Mouse (Mus musculus) embryonic fibroblast, embryonic 13.5 days (primary cell): ENCODE results near the gene Hist1h2bj. TPM values are rescaled to one million over a fixed set of nuclear protein-coding genes. Genes with fewer than 3 reads are reported as not detected.
"Not testable (repeated sequence)": the region's sequence is repeated elsewhere in the genome, so short reads cannot be mapped to it uniquely, and the experiment has no call there.

Experiments used
- H3K27ac ChIP-seq: 2 replicates; pipeline ENCODE4 v1.5.1; 2012; ENCODE audit warnings: low read length, control low read depth, inconsistent platforms; ENCODE audit not compliant: insufficient read depth
- H3K4me1 ChIP-seq: 2 replicates; pipeline ENCODE4 v1.6.1; 2011; ENCODE audit warnings: low read length; ENCODE audit not compliant: control insufficient read depth, insufficient read depth
- H3K4me3 ChIP-seq: 2 replicates; pipeline ENCODE4 v1.5.1; 2011; ENCODE audit warnings: mild to moderate bottlenecking, control low read depth, low read length; ENCODE audit not compliant: insufficient read depth
- CTCF ChIP-seq: IDR thresholded peaks from 2 replicates; pipeline ENCODE4 v1.5.1; 2011; ENCODE audit warnings: mild to moderate bottlenecking, control low read depth, low read length, moderate library complexity, borderline replicate concordance; ENCODE audit not compliant: insufficient read depth
- POLR2A ChIP-seq: IDR thresholded peaks from 2 replicates; pipeline ENCODE4 v1.6.1; 2011; ENCODE audit warnings: low read depth, mild to moderate bottlenecking, control low read depth, low read length, moderate library complexity
- polyA plus RNA-seq: library from polyadenylated mRNA; stranded (reverse); fragments of >200 nt; gene quantifications from 2 replicates; pipeline ENCODE4 v1.2.4, GENCODE M21; 2011; ENCODE audit warnings: low read depth; ENCODE audit not compliant: missing spikeins, insufficient read length

Hist1h2bj gene
- polyA plus RNA-seq, 1 experiment: 8.4 TPM

DNA sequence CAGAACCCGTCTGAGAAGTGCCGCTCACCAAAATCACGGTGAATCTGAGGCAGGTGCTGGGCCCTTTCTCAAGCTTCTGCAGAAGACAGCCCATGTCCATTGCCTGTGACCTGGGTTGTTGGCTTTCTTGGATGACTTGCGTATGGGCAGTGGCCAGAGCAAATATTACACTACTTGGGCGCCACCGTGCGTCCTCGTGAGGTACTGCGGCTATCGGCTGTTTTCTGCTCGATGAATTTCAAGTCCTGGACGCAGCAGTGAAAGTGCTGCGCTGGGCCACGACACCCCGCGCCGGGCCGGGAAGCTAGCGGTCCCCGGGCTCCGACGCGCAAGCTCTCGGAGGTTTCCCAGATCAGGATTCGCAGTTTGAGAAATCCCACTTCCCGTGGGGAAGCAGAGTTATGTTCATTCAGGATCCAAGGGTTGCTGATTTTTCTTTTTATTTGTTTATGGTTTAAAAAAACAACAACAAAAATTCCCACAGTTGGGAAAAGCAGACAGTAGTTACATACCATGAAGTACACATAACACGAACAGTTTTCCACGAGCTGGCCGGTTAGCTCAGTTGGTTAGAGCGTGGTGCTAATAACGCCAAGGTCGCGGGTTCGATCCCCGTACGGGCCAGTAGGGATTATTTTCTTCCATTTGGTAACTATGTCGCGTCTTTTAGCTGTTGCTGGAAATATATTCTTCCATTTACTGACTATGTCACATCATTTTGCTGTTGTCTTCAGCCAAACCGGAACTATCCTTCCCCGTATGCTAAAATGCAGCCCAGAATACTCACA, 14.1 kb upstream of the Hist1h2bj start:
- TF ChIP-seq POLR2A (no peak), CTCF (peak; percentile 93)
- peak overlapping the region; percentile 84 for H3K4me3 ChIP-seq
- no peaks in the 10 kb centered on the region for H3K4me1 ChIP-seq
- peak overlapping the region; percentile 41; the same call in 1 of the 2 replicates for H3K27ac ChIP-seq

DNA sequence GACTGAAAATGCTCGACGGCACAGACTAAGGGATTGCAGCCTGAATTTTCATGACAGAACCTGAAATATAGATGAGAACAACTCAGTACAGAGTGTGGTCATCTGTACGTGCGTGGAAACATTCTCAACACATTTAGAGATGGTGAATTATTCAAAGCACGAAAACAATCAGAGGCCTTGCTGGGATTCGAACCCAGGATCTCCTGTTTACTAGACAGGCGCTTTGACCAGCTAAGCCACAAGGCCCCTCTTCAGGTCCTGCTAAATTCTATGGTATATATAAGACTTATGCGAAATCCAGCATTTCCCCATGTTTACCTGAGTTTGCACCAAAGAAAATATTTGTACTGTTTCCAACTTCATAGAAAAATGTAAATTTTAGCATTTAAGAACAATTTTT, 13.1 kb upstream of the Hist1h2bj start:
- TF ChIP-seq CTCF (no peak), POLR2A (no peak)
- Histone ChIP-seq H3K4me1 (no peaks in the 10 kb centered on the region; the same call in 1 of the 2 replicates), H3K4me3 (no peak overlapping the region; the same call in 1 of the 2 replicates), H3K27ac (no peak overlapping the region)

DNA sequence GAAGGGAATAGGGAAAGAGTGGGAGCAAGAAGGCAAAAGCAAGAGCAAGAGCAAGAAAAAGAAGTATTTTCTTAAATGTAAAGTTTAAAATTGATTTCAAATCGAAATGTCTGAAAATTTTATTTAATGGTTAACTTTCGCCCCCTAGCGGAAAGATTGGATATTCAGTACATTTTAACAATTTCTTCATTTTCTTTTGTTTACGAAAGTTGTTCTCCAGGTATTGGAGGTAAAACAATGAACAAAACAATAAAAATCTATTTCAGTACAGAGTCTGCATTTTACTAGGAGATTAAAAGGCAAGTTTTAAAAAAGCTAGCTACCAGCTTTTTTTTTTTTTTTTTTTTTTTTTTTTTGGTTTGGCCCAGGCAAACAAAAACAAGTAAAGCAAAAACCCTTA, 12.5 kb upstream of the Hist1h2bj start:
- no peaks in the 10 kb centered on the region; the same call in 1 of the 2 replicates for H3K4me1 ChIP-seq
- no peak for TF ChIP-seq CTCF
- no peak for TF ChIP-seq POLR2A
- no peak overlapping the region for H3K4me3 ChIP-seq
- H3K27ac ChIP-seq: no peak overlapping the region

DNA sequence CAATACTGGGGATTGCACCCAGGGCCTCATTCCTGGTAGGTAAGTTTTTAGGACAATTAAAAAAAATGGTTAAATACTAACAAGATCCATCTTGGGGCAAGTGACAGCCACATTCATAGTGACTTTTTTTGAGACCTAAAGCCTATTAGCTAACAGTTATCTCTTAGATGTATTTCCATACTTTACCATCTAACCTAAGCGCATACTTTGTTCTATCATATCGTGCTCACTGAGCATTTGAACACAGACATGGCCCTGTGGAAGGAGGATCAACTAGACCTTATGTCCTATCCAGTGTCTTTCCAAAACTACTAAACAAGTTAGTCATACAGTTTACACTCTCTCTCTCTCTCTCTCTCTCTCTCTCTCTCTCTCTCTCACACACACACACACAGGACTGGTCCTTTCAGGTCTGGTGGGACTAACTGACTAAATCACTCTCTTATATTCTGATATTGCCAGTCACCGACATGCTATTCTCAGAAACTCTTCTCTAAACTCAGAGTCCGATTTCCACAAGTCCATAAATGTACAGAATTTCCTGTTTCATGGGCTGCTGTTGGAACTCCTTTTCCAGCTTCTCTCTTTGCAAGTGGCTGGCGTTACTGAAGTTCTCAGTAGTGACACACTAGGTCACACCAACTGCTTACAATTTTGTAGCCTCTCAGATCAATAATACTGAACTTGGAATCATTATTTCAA, 9.1 kb upstream of the Hist1h2bj start:
- no peak for TF ChIP-seq POLR2A
- no peak for TF ChIP-seq CTCF
- peak overlapping the region; percentile 52 for H3K27ac ChIP-seq
- H3K4me1 ChIP-seq: peaks cover 6% of the 10 kb centered on the region; the same call in 1 of the 2 replicates
- peak overlapping the region; percentile 76 for H3K4me3 ChIP-seq

DNA sequence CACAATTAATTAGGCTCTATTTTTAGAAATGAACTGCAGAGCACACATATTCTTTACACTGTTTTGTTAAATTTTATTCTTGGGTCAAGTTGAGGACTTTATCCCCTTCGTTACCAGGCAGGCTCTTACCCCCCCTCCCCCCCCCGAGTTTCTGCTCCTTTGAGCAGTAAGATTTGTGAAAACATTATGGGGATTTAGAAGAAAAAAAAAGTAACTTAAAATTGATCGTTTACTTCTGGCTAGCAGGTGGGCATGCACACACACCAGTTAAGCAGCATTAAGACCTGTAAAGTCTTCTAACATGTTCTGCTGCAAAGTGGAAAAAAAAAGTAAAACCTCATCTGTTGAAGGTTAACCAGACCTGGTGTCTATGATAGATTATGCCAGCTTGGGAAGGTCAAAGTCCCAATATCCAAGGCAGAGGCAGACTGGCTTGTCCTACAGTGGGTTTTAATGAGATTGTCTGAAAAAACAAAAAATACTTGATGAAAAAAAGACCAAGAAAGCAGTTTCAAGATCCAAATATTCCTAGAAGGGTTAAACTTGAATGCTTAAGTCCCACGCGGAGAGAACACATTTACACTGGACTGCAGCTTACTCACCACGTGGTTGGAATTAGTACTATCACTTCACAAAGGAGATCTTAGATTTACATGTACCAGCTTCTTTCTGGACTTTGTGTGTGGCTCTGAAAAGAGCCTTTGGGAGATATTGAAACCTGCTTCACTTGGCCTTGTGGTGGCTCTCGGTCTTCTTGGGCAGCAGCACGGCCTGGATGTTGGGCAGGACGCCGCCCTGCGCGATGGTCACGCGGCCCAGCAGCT, 8.4 kb upstream of the Hist1h2bj start:
- peak overlapping the region; percentile 95 for H3K27ac ChIP-seq
- peak overlapping the region; percentile 76 for H3K4me3 ChIP-seq
- H3K4me1 ChIP-seq: peaks cover 6% of the 10 kb centered on the region; the same call in 1 of the 2 replicates
- no peak for TF ChIP-seq CTCF
- TF ChIP-seq POLR2A: 0 out of 2 replicates have a peak, but pooled peaks have one; percentile 36

DNA sequence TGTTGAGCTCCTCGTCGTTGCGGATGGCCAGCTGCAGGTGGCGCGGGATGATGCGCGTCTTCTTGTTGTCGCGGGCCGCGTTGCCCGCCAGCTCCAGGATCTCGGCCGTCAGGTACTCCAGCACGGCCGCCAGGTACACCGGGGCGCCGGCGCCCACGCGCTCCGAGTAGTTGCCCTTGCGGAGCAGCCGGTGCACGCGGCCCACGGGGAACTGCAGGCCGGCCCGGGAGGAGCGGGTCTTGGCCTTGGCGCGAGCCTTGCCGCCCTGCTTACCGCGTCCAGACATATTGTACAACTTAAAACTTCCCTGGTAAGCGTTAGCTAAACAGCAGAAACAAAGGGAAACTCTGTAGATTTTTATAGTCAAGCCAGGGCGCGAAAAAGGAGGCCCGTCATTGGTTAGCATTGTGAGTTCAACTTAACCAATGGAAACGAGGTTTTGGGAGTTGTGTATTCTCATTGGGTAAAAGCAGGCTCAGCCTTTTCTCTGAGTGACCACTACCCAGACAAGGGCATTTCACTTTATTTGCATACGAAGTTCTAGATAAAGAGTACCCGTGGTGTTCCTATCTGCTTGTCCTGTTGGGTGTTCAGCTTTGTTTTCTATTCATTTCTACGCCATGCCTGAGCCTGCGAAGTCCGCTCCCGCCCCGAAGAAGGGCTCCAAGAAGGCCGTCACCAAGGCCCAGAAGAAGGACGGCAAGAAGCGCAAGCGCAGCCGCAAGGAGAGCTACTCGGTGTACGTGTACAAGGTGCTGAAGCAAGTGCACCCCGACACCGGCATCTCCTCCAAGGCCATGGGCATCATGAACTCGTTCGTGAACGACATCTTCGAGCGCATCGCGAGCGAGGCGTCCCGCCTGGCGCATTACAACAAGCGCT, 7.5 kb upstream of the Hist1h2bj start, which contains the start of the genes Hist1h2ah and Hist1h2bk:
Gene Hist1h2ah (minus strand): TSS at position 302 of the 882 bp plus-strand sequence.
Gene Hist1h2bk (plus strand): TSS at position 604 of the 882 bp plus-strand sequence.
- peak; percentile 56 for TF ChIP-seq POLR2A
- H3K4me3 ChIP-seq: peak within 1 kb of the TSS; percentile 76
- H3K27ac ChIP-seq: peak within 1 kb of the TSS; percentile 95
- not testable (repeated sequence) for H3K4me1 ChIP-seq

DNA sequence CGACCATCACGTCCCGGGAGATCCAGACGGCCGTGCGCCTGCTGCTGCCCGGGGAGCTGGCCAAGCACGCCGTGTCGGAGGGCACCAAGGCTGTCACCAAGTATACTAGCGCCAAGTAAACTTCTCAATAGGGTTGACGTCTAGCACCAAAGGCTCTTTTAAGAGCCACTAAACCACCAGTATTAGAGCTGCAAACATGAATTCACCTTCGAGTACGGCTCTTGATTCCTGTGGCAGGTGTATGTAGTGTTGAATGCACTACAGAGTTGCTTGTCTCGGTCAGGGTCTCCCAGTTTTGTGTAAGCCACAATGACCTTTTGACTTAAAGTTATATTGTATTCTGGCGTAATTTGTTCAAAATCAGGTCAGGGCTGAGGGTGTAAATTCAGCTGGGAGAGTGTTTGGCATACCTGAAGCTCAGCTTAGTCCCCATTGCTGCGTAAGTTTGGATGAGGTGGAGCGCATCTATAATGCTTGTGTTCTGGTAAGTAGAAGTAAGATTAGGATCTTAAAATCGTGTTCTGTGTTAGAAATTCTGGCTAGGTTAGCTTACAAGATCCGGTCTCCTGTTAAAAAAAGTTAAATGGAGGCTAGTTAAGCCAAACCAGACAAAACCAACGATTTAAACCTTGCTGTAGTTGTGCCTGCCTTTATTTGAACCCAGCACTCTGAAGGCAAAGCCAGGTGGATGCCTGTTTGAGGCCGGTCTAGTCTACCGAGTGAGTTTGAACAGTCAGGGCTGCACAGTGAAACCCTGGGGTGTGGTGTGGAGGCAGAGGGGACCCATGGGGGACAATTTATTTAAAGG, 6.7 kb upstream of the Hist1h2bj start:
- Histone ChIP-seq H3K4me3 (peak overlapping the region; percentile 46), H3K27ac (peak overlapping the region; percentile 41), H3K4me1 (peaks cover 6% of the 10 kb centered on the region; the same call in 1 of the 2 replicates)
- TF ChIP-seq POLR2A (peak; percentile 45), CTCF (no peak)

DNA sequence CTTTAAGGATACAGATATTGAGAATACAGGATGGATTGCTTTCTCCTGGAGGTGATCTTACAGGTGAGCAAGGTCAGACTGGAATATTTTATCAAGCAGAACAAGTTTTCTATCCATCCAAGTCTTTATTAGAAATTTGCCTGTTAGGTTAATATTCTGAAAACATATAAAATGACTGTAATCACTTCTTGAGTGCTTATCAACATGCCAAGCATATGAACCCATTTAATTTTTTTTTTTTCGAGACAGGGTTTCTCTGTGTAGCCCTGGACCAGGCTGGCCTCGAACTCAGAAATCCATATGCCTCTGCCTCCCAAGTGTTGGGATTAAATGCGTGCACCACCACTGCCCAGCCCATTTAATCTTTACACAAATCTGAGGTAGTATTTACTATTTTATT, 6.0 kb upstream of the Hist1h2bj start:
- H3K27ac ChIP-seq: no peak overlapping the region
- no peak overlapping the region for H3K4me3 ChIP-seq
- TF ChIP-seq CTCF: no peak
- no peak for TF ChIP-seq POLR2A
- peaks cover 6% of the 10 kb centered on the region; the same call in 1 of the 2 replicates for H3K4me1 ChIP-seq
